Mouse (Mus musculus): ENCODE data around the gene Trak1. TPM values are rescaled to one million over a fixed set of nuclear protein-coding genes. Genes with fewer than 3 reads are reported as not detected.

Gene Trak1
- polyA plus RNA-seq, 1 experiment from 2014 or later, result 4.2 TPM

DNA sequence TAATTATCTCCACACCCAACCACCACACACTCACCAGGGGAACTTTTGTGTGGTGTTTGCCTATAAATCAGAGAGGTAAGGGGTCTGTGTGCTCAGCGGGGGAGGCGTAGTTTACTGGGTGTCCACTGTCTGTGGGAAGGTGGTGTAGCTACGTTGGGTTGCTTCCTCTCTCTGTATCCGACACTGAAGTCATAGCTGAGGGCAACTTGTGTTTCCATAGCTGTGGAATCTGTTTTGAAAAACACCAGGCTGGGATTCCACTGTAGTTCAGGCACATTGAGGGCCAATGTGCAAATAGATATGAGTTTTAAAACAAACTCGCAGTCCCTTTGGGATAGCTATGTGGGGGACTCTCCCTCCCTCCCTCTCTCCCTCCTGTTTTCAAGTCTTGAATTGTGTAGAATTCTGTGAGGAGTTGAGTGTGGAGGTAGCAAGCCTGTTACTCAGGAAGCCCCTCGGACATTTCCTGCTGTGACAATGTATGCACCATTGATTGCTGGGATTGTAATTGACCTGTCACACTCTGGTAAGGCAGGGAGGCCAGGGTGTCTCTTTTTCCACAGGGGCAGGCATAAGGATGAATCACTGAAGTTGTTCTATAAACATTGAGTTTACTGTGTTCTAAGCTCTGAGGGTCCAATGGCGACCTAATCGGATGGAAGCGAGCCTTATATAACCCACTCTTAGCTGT is 54.2 kb downstream of the Trak1 start:
- H3K4me3 ChIP-seq (replicated peaks), result no peak overlapping the region
- H3K36me3 ChIP-seq (replicated peaks), result no peaks in the 10 kb centered on the region
- H3K27ac ChIP-seq (replicated peaks), result no peak overlapping the region
- 46% methylated on average over 9 of the region's 9 CpGs for WGBS (ENCODE audit: insufficient replicate concordance)
- H3K4me2 ChIP-seq, result no peak overlapping the region
- no peak overlapping the region for H3K9ac ChIP-seq
- H3K9me3 ChIP-seq (replicated peaks), result no peaks in the 10 kb centered on the region
- ATAC-seq (ENCODE audit: insufficient read depth), result no peak
- H3K27me3 ChIP-seq, result no peaks in the 10 kb centered on the region
- H3K4me1 ChIP-seq (replicated peaks), result peaks cover 54% of the 10 kb centered on the region

DNA sequence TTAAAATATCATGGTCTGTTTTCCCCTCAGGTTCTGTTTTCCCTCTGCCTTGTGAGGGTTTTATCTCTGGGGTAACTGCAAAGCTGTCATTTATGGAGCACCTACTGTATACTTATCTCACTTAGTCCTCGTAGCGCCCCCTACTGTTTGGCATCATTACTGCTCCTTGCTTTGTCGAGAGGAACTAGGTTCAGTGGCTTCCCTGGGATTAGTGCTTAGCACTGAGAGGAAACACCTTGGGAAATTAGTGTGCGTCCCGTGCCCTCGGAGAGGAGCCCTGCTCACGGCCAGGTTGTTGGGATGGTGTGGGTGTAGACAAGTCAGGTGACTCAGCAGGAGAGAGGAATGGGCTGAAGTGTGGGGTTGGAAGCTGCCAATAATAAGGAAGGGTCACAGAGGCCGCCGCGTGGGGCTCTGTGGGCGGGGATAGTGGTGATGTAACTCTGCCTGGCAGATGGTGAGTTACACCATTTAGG is 54.9 kb downstream of the Trak1 start:
- Histone ChIP-seq H3K9ac (no peak overlapping the region), H3K4me3 (replicated peaks) (no peak overlapping the region), H3K4me2 (peak overlapping the region; percentile 49), H3K36me3 (replicated peaks) (no peaks in the 10 kb centered on the region), H3K27me3 (no peaks in the 10 kb centered on the region), H3K9me3 (replicated peaks) (no peaks in the 10 kb centered on the region), H3K27ac (replicated peaks) (no peak overlapping the region), H3K4me1 (replicated peaks) (peaks cover 48% of the 10 kb centered on the region)
- peak; percentile 33; the same call in 1 of the 2 replicates for ATAC-seq (ENCODE audit: insufficient read depth)
- 13% methylated on average over 11 of the region's 11 CpGs for WGBS (ENCODE audit: insufficient replicate concordance)

- Histone ChIP-seq H3K36me3 (replicated peaks) (no peaks in the 10 kb centered on the region), H3K27me3 (no peaks in the 10 kb centered on the region), H3K27ac (replicated peaks) (no peak overlapping the region), H3K4me1 (replicated peaks) (peaks cover 48% of the 10 kb centered on the region), H3K4me2 (no peak overlapping the region), H3K9me3 (replicated peaks) (no peaks in the 10 kb centered on the region), H3K4me3 (replicated peaks) (no peak overlapping the region), H3K9ac (no peak overlapping the region)
- ATAC-seq (ENCODE audit: insufficient read depth), result no peak
- WGBS (ENCODE audit: insufficient replicate concordance), result 79% methylated on average over 9 of the region's 9 CpGs
These were observed 55.4 kb downstream of the Trak1 start for GRCm38 (mm10) chr9:121352726-121353125.

GRCm38 (mm10) chr9:121354792-121355390 is 57.6 kb downstream of the Trak1 start:
- peaks cover 50% of the 10 kb centered on the region for H3K4me1 ChIP-seq (replicated peaks)
- H3K4me2 ChIP-seq, result no peak overlapping the region
- H3K9me3 ChIP-seq (replicated peaks), result no peaks in the 10 kb centered on the region
- H3K9ac ChIP-seq, result no peak overlapping the region
- no peak overlapping the region for H3K4me3 ChIP-seq (replicated peaks)
- H3K27me3 ChIP-seq, result no peaks in the 10 kb centered on the region
- WGBS (ENCODE audit: insufficient replicate concordance), result 66% methylated on average over 4 of the region's 4 CpGs
- H3K27ac ChIP-seq (replicated peaks), result no peak overlapping the region
- no peaks in the 10 kb centered on the region for H3K36me3 ChIP-seq (replicated peaks)
- no peak for ATAC-seq (ENCODE audit: insufficient read depth)

- Histone ChIP-seq H3K4me2 (no peak overlapping the region), H3K27me3 (no peaks in the 10 kb centered on the region), H3K4me3 (replicated peaks) (no peak overlapping the region), H3K4me1 (replicated peaks) (peaks cover 53% of the 10 kb centered on the region), H3K36me3 (replicated peaks) (no peaks in the 10 kb centered on the region), H3K27ac (replicated peaks) (no peak overlapping the region), H3K9ac (no peak overlapping the region), H3K9me3 (replicated peaks) (no peaks in the 10 kb centered on the region)
- no peak for ATAC-seq (ENCODE audit: insufficient read depth)
- WGBS (ENCODE audit: insufficient replicate concordance), result 59% methylated on average over 9 of the region's 9 CpGs
These were observed 58.3 kb downstream of the Trak1 start for GRCm38 (mm10) chr9:121355431-121356141.

DNA sequence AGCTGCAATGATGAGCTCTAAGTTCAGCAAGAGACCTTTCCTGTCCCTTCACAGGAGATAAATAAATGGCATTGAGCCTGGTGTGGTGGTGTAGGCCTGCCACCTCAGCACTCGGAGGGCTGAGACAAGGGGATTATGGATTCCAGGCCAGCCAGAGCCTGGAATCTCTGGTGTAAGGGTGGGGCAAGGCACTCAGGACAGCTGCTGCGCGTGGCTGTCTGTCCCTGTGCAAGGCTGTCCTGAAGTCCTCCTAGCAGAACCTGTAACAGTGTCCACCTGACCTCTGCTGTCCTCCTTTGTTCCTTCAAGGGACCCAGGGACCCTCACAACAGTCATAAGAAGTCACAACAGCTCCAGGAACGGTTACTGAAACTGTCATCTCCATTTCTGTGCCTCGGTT is 59.8 kb downstream of the Trak1 start:
- WGBS (ENCODE audit: insufficient replicate concordance), result 81% methylated on average over 5 of the region's 5 CpGs
- H3K36me3 ChIP-seq (replicated peaks), result no peaks in the 10 kb centered on the region
- no peak overlapping the region for H3K27ac ChIP-seq (replicated peaks)
- no peak for ATAC-seq (ENCODE audit: insufficient read depth)
- no peak overlapping the region for H3K4me3 ChIP-seq (replicated peaks)
- no peaks in the 10 kb centered on the region for H3K27me3 ChIP-seq
- H3K4me2 ChIP-seq, result no peak overlapping the region
- H3K4me1 ChIP-seq (replicated peaks), result peaks cover 50% of the 10 kb centered on the region
- no peak overlapping the region for H3K9ac ChIP-seq
- no peaks in the 10 kb centered on the region for H3K9me3 ChIP-seq (replicated peaks)

- H3K4me3 ChIP-seq (replicated peaks), result no peak overlapping the region
- no peaks in the 10 kb centered on the region for H3K36me3 ChIP-seq (replicated peaks)
- 74% methylated on average over 16 of the region's 16 CpGs for WGBS (ENCODE audit: insufficient replicate concordance)
- H3K27me3 ChIP-seq, result no peaks in the 10 kb centered on the region
- H3K27ac ChIP-seq (replicated peaks), result no peak overlapping the region
- no peak overlapping the region for H3K9ac ChIP-seq
- H3K9me3 ChIP-seq (replicated peaks), result no peaks in the 10 kb centered on the region
- no peak for ATAC-seq (ENCODE audit: insufficient read depth)
- H3K4me1 ChIP-seq (replicated peaks), result peaks cover 44% of the 10 kb centered on the region
- H3K4me2 ChIP-seq, result no peak overlapping the region
These were observed 60.4 kb downstream of the Trak1 start for GRCm38 (mm10) chr9:121357582-121358275.

DNA sequence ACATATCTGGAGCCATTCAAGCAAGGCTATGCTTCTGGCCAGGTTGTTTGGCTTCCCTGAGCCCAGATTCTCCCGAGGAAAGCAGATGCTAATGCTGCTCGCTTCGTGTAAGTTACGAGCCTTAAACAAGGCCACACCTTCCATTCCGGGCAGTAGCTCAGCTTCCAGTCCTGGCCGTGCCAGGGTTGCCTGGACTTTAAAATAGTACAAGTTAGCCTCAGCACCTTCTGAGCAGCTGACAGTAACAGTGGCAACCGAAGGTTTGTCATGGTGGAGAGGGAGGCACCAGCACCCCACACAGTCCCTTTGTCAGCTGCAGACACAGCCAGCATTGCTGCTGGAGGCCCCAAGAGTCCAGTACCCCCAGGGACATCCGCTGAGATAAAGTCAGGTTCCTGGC is 61.1 kb downstream of the Trak1 start:
- H3K9me3 ChIP-seq (replicated peaks), result no peaks in the 10 kb centered on the region
- no peak overlapping the region for H3K4me2 ChIP-seq
- H3K4me3 ChIP-seq (replicated peaks), result no peak overlapping the region
- H3K4me1 ChIP-seq (replicated peaks), result peaks cover 39% of the 10 kb centered on the region
- no peak overlapping the region for H3K27ac ChIP-seq (replicated peaks)
- no peaks in the 10 kb centered on the region for H3K36me3 ChIP-seq (replicated peaks)
- ATAC-seq (ENCODE audit: insufficient read depth), result no peak
- 59% methylated on average over 8 of the region's 8 CpGs for WGBS (ENCODE audit: insufficient replicate concordance)
- H3K27me3 ChIP-seq, result no peaks in the 10 kb centered on the region
- no peak overlapping the region for H3K9ac ChIP-seq

GRCm38 (mm10) chr9:121359266-121359972 is 62.1 kb downstream of the Trak1 start:
- no peak overlapping the region for H3K9ac ChIP-seq
- no peaks in the 10 kb centered on the region for H3K36me3 ChIP-seq (replicated peaks)
- no peaks in the 10 kb centered on the region for H3K9me3 ChIP-seq (replicated peaks)
- 65% methylated on average over 3 of the region's 3 CpGs for WGBS (ENCODE audit: insufficient replicate concordance)
- no peak overlapping the region for H3K4me2 ChIP-seq
- H3K27ac ChIP-seq (replicated peaks), result peak overlapping the region; percentile 14; the same call in 1 of the 2 replicates
- H3K27me3 ChIP-seq, result no peaks in the 10 kb centered on the region
- no peak for ATAC-seq (ENCODE audit: insufficient read depth)
- H3K4me1 ChIP-seq (replicated peaks), result peaks cover 39% of the 10 kb centered on the region
- H3K4me3 ChIP-seq (replicated peaks), result no peak overlapping the region

DNA sequence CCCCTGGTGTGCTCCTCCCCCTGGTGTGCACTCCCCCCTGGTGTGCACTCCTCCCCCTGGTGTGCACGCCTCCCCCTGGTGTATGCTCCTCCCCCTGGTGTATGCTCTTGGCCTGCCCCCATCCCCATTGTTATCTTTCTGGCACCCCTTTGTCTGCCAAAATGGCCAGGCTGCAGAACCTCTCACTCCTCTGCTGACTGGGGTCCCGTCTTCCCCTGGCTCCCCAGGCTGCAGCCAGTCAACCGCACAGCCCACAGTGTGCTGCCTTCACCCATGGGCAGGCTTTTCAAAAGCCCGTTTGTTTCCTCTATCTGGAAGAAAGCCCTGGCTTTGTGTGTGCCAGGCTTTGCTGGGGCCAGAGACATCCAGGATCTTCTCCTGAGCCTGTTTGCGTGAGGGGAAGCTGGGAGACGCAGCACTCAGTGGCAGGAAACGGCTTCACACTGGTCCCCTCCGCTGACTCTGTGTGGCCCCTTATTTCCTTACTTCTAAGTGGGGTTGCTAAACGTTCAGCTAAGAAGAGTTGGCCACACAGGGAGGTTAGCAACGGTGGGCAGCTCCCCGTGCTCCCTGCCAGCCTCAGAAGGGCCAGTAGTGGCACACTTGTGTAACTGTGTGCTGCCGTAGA is 63.1 kb downstream of the Trak1 start:
- no peaks in the 10 kb centered on the region for H3K9me3 ChIP-seq (replicated peaks)
- H3K36me3 ChIP-seq (replicated peaks), result no peaks in the 10 kb centered on the region
- H3K27ac ChIP-seq (replicated peaks), result peak overlapping the region; percentile 84
- 7% methylated on average over 12 of the region's 12 CpGs for WGBS (ENCODE audit: insufficient replicate concordance)
- H3K9ac ChIP-seq, result peak overlapping the region; percentile 30
- peak overlapping the region; percentile 62 for H3K4me2 ChIP-seq
- H3K27me3 ChIP-seq, result no peaks in the 10 kb centered on the region
- peaks cover 34% of the 10 kb centered on the region for H3K4me1 ChIP-seq (replicated peaks)
- H3K4me3 ChIP-seq (replicated peaks), result peak overlapping the region; percentile 12
- peak; percentile 62 for ATAC-seq (ENCODE audit: insufficient read depth)
